Mouse (Mus musculus): ENCODE results near the gene Tfe3.
A peak's percentile ranks its signal among the peaks of the same experiment; 100 is the strongest.
"Not testable (repeated sequence)": the region's sequence is repeated elsewhere in the genome, so short reads cannot be mapped to it uniquely, and the experiment has no call there.

The Tfe3 gene

GRCm38 (mm10) chrX:7762137-7762920 lies at the start of gene Tfe3:
TSS of gene Tfe3 (plus strand) at chrX:7762560.
- DNase-seq (ENCODE audit: low spot score in 2 of 2): peak; percentile 95 to 96

GRCm38 (mm10) chrX:7713764-7714134 lies 48.6 kb upstream of the Tfe3 start:
- DNase-seq (ENCODE audit: low spot score in 2 of 2): not testable (repeated sequence)

DNA sequence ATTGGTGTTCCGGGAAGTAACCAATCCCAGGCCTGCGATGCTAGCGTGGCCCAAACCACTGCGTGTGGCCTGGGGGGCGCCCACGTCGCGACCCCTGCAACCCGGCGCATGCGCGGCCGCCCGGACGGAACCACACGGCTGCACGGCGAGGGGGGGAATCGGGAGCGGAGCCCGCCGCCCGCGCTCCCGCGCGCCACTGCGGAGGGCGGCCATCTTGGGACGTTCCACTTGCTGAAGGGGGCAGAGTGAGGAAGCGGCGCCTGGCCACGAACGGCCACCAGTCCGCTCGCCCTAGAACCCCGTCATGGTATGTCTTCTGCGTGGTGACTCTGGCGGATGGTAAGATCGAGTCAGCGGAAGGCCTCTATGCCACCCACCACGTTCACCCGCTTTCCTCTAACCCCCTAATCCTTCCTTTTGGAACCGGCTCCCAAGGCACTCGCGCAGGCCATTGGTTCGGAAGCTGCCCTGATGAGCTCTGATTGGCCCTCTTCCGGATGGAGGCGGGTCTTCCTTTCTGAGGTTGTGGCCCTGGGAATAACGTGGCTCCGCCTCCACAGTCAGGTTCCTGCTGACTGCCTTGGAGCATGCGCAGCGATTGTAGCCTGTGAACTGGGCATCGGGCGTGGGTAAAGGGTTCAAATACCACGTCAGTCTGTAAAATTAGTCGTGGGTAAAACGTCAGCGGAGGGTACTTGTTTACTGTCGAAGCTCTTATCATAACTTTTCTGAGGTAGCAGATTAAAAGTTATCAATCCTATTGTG lies 48.0 kb upstream of the Tfe3 start, which contains the start of gene Wdr45:
Wdr45 (plus strand) TSS at position 199 of the 765 bp plus-strand sequence.
- peak; percentile 97 for DNase-seq (ENCODE audit: low spot score in 2 of 2)

- DNase-seq (ENCODE audit: low spot score in 2 of 2): not testable (repeated sequence)
These were observed 46.3 kb upstream of the Tfe3 start for GRCm38 (mm10) chrX:7716058-7716457.

DNA sequence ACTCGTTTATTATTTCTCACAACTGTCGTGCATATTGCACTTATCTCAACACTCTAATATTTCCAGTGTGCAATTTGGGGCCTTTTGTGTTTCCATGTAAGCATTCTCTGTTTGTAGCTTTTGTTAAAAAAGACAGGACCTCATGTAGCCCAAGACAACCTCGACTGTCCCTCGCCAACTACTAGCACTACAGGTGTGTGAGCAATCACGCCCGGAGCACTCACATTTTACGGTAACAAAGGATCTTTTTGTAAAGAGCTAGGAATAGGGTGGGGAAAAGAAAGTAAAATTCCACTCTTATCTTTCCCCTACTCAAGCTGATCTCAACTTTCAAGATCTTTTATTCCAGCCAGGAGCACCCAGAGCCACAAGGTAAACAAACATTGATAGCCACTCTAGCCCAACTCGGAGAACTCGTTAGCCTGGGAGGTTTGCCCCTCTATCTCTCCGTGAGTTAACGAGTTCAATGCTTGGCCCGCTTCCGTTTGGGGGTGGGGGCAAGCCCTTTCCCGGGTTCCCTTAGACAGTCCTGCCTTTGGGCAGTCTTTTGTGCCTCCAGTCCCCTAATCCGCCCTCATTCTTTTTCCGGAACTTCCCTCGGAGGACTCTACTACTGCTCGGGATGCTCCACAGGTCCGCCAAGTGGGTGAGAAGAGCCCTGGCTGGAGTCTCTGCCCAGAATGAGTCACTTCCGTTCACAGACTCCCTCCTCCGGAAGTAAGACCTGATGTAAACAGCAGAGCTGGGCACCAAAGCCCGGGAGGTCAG lies 40.7 kb upstream of the Tfe3 start, which contains the start of gene Gm45208:
Gm45208 (plus strand) TSS at position 732 of the 768 bp plus-strand sequence.
- peak; percentile 58 to 76 for DNase-seq (ENCODE audit: low spot score in 2 of 2)

DNA sequence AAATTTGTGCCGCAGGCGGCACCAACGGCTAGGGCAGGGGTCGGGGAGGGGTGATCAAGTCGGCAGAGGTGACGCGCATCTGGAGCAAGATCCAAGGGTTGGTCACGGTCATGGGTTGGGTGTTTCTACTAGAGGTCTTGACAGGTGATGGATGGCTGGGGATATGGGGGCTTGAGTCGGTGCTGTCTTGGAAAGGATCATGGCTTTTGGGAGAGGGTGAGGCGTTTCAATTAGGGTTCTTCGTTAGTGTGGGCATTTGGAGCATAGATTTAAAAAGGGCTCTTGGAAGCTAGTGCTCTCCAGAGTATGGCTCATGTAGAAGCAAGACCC lies 40.1 kb upstream of the Tfe3 start:
- DNase-seq (ENCODE audit: low spot score in 2 of 2): no peak

- no peak for DNase-seq (ENCODE audit: low spot score in 2 of 2)
These were observed 39.7 kb upstream of the Tfe3 start for GRCm38 (mm10) chrX:7722691-7723090.

- no peak for DNase-seq (ENCODE audit: low spot score in 2 of 2)
These were observed 38.2 kb upstream of the Tfe3 start for GRCm38 (mm10) chrX:7724135-7724534.

- no peak for DNase-seq (ENCODE audit: low spot score in 2 of 2)
These were observed 36.5 kb upstream of the Tfe3 start for GRCm38 (mm10) chrX:7725841-7726240.

DNA sequence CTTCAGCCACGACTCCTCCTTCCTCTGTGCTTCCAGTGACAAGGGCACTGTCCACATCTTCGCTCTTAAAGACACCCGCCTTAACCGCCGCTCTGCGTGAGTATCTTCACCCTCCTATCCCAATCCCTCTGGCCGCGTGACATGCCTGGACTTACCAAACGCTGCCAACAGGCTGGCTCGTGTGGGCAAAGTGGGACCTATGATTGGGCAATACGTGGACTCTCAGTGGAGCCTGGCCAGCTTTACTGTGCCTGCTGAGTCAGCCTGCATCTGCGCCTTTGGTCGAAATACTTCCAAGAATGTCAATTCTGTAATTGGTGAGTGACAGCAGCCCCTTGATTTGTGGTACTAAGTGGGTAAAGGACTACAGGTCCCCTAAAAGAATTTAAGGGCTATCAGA lies 35.2 kb upstream of the Tfe3 start:
- DNase-seq (ENCODE audit: low spot score in 2 of 2): no peak

DNA sequence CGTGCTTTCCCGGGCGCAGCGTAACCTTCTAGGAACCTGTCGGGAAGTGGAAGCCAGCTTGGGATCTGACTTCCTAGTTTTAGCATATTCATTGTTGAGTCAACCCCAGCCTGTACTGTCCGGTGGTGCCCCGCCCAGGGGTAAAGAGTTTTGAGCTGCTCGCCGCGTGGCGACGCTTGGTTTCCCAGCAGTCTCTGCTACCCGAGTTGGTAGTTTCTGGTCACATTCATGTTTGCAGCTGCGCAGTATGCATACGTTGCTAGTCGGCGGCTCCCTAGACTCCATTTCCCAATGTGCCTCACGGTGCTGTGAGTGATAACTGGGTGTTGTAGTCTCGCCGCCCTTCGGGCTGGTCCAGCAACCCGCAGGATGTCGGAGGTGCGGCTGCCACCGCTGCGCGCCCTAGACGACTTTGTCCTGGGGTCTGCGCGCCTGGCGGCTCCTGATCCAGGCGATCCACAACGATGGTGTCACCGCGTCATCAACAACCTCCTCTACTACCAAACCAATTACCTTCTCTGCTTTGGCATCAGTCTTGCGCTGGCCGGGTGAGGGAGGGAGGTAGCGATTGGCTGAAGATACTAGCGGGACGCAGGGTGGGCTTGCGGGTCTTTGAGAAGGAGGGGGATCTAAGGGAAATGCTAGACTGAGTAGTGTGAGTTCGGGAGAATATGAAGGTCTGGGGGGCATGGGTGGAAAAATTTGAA lies 34.0 kb upstream of the Tfe3 start, which contains the start of gene Praf2:
Praf2 (plus strand) TSS at position 225 of the 707 bp plus-strand sequence.
- peak; percentile 84 to 91 for DNase-seq (ENCODE audit: low spot score in 2 of 2)

DNA sequence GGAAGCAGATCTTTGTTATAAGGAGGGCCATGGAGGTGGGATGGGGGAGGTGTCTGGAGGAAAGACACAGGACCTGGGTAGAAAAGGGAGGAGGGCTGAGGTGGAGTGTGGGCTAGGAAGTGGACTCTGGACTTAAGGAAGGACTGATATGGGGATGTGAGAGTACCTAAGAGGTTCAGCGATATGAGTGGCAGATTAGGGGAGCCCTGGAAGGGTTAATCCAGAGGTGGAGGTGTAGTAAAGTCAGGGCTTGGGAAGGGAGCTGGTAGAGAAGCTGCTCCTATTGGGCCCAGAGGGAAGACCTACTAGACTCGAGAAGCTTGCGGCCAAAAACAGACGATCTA lies 33.5 kb upstream of the Tfe3 start:
- DNase-seq (ENCODE audit: low spot score in 2 of 2): no peak

DNA sequence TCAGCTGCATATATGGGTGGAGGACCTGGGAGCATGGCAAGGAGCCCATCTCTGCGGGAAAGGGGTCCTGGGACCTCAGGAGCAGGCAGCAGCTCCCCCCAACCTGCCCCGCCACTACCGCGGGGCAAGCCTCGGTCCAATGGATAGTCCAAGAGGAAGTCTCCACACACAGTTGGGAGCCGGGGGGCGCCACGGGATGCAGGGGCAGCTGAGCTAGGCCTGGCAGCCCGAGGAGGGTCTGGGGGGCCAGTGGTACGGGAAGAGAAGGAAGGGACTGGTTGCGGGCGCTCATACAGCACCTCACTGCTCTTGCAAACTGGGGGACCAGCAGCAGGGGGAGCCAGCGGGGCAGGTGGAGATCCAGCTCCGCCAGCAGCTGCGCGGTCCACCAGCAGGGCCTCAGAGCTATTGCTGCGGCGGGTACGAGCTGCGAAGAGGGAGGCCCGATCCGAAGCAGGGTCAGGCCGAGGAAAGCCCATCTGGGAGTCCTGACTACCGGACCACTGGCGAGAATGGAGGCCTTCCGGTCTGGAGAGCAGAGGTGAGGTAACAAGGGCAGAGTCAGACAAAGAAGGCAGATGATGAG lies 28.7 kb upstream of the Tfe3 start:
- DNase-seq (ENCODE audit: low spot score in 2 of 2): peak in 1 of 2 experiments; percentile 68

GRCm38 (mm10) chrX:7739336-7740081 lies 22.9 kb upstream of the Tfe3 start:
- DNase-seq (ENCODE audit: low spot score in 2 of 2): no peak

DNA sequence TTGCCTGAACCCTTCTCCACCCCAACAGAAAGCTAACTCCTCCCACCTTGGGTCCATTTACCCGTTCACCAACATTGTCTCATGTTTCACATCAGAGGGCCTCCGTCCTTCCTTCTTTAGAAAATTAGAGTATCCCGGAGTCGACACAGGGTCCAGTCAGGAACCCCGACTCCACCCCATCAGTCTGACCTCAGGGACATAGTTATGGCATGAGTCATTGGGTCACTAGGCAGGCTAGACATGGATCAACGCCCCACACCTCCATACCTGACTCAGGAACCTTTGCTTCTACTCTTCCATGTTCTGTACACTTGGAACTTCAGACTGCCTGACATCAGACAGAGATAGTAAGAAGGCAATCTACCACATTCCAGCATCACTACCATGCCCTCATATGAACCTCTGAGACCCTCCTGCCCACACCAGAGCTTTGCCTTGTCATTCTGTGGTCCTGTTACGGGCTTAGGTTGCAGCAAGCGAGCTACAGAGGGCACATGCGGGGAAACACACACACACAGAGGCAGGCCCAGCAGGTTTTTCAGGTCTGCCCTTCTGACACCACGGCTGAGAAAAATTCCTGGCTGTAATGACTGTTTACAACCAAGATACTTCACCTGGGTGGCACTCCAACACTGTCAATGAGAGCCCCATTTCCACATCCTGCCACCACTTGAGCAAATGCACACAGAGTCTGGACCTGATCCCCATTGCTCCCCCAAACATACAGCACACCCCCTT lies 22.1 kb upstream of the Tfe3 start:
- DNase-seq (ENCODE audit: low spot score in 2 of 2): no peak

DNA sequence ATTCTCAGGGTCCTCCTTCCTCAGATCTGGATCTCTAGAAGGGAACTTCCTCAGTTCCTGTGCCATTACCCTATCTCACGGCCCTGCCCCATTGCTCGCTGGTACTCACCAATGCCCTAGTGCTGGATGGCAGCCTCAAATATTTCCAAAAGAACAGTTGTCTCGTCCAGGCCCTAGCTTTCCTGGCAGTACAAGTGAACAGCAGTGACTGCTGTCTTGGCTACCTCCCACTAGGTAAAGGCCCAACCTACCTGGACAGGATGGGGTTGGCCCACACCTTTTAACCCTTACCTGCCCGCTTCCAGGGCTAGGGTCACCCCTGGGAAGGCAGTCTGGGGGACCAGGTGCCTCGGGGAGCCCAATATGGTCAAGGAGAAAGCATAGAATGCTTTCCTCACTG lies 21.3 kb upstream of the Tfe3 start:
- no peak for DNase-seq (ENCODE audit: low spot score in 2 of 2)

DNA sequence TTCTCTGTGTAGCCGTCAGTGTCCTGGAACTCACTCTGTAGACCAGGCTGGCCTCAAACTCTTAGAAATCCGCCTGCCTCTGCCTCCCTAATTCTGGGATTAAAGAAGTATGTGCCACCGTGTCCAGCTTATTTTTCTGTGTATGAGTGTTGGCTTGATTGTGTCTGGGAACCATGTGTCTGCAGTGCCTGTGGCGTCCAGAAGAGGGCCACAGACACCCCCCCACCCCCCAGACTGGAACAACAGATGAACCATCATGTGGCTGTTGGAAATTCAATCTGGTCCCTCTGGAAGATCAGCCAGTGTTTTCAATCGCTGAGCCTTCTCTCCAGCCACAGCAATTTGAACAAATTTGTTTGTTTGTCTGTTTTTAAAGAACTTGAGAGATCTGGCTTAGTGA lies 18.9 kb upstream of the Tfe3 start:
- DNase-seq (ENCODE audit: low spot score in 2 of 2): no peak

DNA sequence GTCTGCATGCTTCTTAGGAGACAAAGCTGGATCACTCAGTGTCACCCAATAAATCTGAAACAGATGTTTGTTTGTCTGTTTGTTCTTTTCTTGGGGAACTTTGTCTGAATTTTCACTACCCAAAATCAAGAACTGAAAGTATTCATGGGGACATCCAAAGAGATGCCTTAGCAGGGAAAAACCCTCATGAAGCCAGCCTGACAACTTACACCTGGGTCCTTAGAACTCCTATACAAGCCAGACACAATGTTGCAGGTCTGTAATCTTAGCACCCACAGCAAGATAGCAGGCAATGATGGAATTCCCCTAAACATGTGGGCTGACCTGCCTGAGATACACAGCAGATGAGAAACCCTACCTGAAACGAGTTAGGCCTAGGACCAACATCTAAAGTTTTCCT lies 17.4 kb upstream of the Tfe3 start:
- no peak for DNase-seq (ENCODE audit: low spot score in 2 of 2)

- DNase-seq (ENCODE audit: low spot score in 2 of 2): no peak
These were observed 16.9 kb upstream of the Tfe3 start for GRCm38 (mm10) chrX:7745429-7745828.
